Mouse (Mus musculus) hematopoietic stem cell, adult 5-6 weeks (primary cell): ENCODE measurements at regions not wholly inside any gene's neighbourhood (a gene's known extent, or its start where the extent isn't known, plus 50 kb on each side); places are given as distances from the start of the nearest gene placed in this dataset.

Source experiments
- ATAC-seq, 2 experiments: fragments of 125-278 bp in 1 of 2; replicated peaks in 1 of 2; 2 replicates each; pipeline ENCODE4 v1.8.0; 2016 to 2017; ENCODE audit warnings: inconsistent platforms in 2 of 2, mild to moderate bottlenecking in 2 of 2, moderate number of reproducible peaks in 2 of 2, low read depth in 1 of 2, moderate TSS enrichment in 1 of 2; ENCODE audit not compliant: low FRiP score in 2 of 2, poor library complexity in 2 of 2, severe bottlenecking in 2 of 2, insufficient read depth in 1 of 2, low TSS enrichment in 1 of 2

DNA sequence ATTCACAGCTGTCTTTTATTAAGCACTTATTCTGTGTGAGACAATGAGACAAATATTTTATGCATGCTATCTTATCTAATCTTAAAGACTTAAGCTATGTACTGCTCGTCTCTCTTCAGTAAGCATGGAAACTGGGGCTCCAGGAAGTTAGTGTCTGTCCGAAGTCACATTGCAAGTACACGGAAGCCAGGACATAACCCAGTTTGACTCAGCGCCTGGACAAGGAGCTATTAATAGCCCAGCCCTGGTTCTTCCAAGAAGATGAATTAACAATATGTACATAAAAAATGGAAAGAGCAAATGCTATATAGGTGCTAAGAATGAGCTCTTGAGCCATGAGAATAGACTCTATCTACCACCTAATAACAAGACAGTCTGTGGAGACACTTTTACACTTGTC is 85.2 kb upstream of the Col24a1 start:
- no peak for ATAC-seq

DNA sequence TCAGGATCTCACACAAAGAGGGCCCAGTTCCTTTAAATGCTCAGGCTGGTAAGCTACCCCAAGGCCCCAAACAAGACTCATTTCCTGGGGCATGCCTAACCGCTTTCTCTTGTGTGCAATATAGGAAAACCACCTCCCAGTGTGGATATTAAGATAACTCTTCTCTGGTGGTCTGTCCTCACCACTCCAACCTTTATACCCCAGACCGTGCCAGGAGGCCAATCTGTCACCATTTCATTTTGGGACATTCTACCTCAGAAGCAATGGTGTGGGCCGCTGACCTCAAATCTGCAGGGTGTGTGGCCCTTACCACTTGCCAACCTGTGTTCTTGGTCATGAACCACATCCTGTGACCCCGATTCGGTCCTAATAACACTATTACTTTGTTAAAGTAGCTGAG is 82.1 kb upstream of the Col24a1 start:
- ATAC-seq, result peak; percentile 82 to 86

DNA sequence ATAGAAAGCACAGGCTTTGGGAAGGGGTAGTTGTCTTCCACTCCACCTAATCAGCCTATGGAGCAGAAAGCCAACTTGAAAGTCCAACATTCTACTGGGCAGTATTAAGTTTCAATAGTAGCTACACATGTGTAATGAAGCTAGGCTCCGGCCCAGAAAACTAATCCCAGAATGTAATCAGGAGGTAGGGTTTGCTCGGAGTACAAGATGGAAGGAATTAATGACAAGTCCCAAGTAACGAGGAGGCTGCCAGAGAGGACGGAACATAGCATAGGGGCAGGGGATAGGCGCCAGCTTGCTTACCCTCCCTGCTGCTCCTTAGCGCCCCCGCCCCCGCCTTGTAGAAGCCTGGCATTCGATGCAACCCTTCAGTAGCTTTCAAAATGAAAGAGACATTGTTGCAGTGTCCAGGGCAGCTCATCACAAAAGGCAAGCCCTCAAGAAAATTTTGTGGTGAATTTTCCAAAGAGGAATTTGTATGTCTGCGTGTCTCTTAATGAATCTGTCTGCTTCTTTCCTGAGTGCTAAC is 75.2 kb upstream of the Col24a1 start:
- ATAC-seq, result no peak

DNA sequence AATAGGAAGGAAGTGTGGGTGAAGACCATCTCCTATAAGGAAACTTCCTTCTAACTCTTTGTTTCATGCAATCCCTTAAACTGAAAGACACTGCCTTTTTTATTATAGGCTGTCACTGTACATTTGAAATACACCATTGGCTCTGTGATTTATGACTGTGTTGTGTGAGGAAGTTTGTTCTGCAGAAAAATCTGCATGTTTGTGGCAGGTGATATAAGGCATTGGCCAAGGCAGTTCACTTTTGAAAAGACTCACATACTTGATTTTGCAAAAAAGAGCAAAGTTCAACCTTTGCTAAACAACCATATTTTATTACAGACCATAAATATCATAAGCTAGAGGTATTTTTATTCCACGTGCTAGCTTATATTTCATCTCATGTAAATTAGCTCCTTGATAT is 69.3 kb upstream of the Col24a1 start:
- ATAC-seq, result no peak

DNA sequence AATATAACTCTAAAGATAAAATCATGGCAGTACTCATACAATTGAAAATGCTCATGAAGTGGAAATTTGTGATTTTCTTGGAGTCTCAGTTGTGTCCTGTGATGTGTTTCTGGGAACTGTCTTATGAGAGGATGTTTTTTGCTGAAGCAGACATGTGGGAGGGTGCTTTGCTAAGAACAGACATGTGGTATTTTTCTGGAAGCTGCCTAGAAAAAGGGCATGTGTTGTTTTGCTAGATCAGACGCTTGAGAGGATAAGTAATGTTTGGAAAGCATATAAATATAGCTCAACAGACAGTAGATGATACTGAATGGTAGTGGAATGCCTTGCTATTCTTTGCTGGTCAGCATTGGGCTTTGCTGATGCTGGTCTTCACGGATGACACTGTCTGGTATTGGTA is 68.2 kb upstream of the Col24a1 start:
- ATAC-seq, result no peak

DNA sequence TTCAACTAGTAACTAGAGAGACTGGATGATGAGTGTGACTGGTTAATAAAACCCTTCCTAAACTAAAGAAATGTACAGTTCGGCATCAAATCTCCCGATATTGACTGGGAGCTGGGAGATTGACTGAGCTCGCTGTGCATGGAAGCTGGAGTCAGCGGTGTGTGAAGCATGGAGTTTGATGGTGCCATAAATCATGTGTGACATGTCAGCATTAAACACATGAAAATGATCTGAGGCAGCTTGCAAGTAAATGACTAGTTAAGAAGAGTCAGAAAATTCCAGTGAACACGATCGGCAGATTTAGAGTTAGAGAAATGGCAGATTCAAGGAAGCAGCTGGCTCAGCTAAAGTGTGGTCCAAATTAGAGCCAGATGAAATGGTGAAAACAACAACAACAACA is 61.6 kb upstream of the Col24a1 start:
- no peak for ATAC-seq

DNA sequence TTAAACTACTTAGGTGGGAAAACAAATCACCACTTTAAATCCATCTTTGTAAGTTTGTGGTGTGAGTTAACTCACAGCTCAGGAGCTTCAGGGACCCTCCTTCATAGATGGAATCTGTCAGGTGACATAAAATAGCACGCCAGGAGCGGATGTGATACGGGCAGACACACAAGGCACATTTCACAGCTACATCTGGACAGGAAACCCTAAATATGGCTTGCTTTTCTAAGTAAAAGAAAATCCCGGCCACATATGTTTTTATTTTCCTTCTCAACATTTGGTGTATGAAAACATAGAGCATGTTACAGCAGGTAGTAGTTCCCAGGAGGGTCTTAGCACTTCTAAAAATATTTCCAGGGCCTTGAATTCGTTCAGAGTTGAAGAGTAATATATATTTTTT is 50.1 kb upstream of the Col24a1 start:
- no peak for ATAC-seq
